Mouse (Mus musculus) embryonic facial prominence, embryonic 11.5 days (tissue): ENCODE measurements around the gene Galnt7. TPM values are rescaled to one million over a fixed set of nuclear protein-coding genes. Genes with fewer than 3 reads are reported as not detected.

Experiments used
- ATAC-seq: fragments of 200-750 bp; cut with Nextera tagmentation; replicated peaks from 2 replicates; pipeline ENCODE4 v1.8.0; 2017; ENCODE audit warnings: low read depth; ENCODE audit not compliant: insufficient number of reproducible peaks, low FRiP score, low TSS enrichment
- DNase-seq: peaks from one replicate; pipeline ENCODE4 v3.0.0-alpha.2; 2015; ENCODE audit warnings: low spot score
- H3K27ac ChIP-seq: fragments of 300-500 bp; sonication (generic); replicated peaks from 2 replicates; pipeline ENCODE4 v1.5.1; 2014; ENCODE audit warnings: mild to moderate bottlenecking, low read depth, low read length, control low read depth
- H3K27me3 ChIP-seq: fragments of 300-500 bp; sonication (generic); 2 replicates; pipeline ENCODE4 v1.6.1; 2014; ENCODE audit warnings: mild to moderate bottlenecking, low read length, moderate library complexity, mixed read lengths; ENCODE audit not compliant: control insufficient read depth, insufficient read depth
- H3K36me3 ChIP-seq: fragments of 300-500 bp; sonication (generic); replicated peaks from 2 replicates; pipeline ENCODE4 v1.6.1; 2014; ENCODE audit warnings: low read depth, mild to moderate bottlenecking, low read length, moderate library complexity, mixed read lengths; ENCODE audit not compliant: control insufficient read depth, insufficient read depth
- H3K4me1 ChIP-seq: fragments of 300-500 bp; sonication (generic); 2 replicates; pipeline ENCODE4 v1.6.1; 2014; ENCODE audit warnings: low read length, mixed read lengths; ENCODE audit not compliant: control insufficient read depth, insufficient read depth
- H3K4me2 ChIP-seq: fragments of 300-500 bp; sonication (generic); 2 replicates; pipeline ENCODE4 v1.6.1; 2014; ENCODE audit warnings: low read depth, mild to moderate bottlenecking, control low read depth, low read length, moderate library complexity
- H3K4me3 ChIP-seq: fragments of 300-500 bp; sonication (generic); 2 replicates; pipeline ENCODE4 v1.5.1; 2014; ENCODE audit warnings: low read depth, low read length, control low read depth
- H3K9ac ChIP-seq: fragments of 300-500 bp; sonication (generic); replicated peaks from 2 replicates; pipeline ENCODE4 v1.6.1; 2014; ENCODE audit warnings: mild to moderate bottlenecking, control low read depth, low read length
- H3K9me3 ChIP-seq: fragments of 300-500 bp; sonication (generic); replicated peaks from 2 replicates; pipeline ENCODE4 v1.6.1; 2016; ENCODE audit warnings: mild to moderate bottlenecking, low read length, inconsistent platforms, mixed read lengths; ENCODE audit not compliant: control insufficient read depth
- WGBS: fragments of 180-500 bp; shearing (Covaris S2); extraction: QIAGEN DNeasy Blood & Tissue Kit; methylation state at CpG from one replicate; pipeline ENCODE4 v1.1.7; 2014; 5-methylcytosine and 5-hydroxymethylcytosine counted together
- polyA plus RNA-seq: library from polyadenylated mRNA; unstranded; fragments of >200 nt; fragmentation: Nextera tagmentation; extraction: Ambion mirVana; gene quantifications from 2 replicates; pipeline ENCODE4 v1.2.1, GENCODE M21; 2014

The Galnt7 gene
- polyA plus RNA-seq, 1 experiment from 2014 or later = 18.2 TPM

DNA sequence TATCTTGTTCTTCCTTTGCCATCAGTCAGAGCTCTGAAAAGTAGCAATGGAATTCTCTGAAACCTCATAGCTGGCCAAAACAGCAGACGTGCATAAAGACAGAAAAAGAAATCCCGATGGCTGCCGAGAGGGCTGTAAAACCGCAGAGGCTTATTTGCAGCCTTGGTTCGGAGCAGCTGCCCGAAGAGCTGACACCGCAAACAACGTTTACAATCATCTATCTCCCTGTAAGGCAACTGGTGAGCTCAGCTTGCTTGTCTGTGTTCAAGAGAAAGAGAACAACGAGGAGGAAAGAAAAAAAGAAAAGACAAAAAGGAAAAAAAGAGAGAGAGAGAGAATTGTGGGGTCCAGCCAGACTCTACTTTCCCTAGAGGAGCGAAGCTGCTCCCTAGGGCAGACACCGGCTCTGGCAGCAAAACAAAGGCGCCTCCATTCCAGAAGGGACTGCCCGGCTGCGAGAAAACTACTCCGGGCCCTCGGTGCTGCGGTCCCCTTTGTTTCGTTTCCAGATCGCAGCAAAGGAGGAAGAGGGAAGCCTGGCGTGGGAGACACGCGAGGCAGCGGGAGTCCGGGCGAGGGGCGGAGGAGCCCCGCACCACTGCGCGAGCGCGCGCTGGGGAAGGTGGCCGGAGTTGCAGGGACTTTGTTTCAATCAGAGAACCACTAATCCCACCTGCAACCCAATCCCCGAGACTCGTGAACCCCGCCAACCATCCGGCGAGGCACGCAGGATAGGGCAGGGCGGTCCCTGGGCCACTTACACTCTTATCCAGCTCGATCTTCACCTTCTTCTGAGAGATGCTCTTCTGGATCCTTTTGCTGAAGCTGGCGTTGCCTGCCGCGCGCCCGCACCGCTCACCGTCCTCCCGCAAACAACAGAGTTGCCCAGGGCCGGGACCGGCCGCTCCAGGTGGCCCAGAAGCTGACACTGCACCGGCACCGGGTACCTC lies 166.1 kb downstream of the Galnt7 start:
- ATAC-seq (peak; percentile 64), DNase-seq (peak; percentile 66)
- Histone ChIP-seq H3K4me2 (peak overlapping the region; percentile 50), H3K4me1 (no peaks in the 10 kb centered on the region), H3K27me3 (no peaks in the 10 kb centered on the region), H3K9ac (peak overlapping the region; percentile 83), H3K36me3 (peaks cover 3% of the 10 kb centered on the region; the same call in 1 of the 2 replicates), H3K4me3 (peak overlapping the region; percentile 91), H3K9me3 (no peaks in the 10 kb centered on the region), H3K27ac (peak overlapping the region; percentile 95)
- whole genome bisulfite sequencing = under 1% methylated on average over 54 of the region's 54 CpGs

DNA sequence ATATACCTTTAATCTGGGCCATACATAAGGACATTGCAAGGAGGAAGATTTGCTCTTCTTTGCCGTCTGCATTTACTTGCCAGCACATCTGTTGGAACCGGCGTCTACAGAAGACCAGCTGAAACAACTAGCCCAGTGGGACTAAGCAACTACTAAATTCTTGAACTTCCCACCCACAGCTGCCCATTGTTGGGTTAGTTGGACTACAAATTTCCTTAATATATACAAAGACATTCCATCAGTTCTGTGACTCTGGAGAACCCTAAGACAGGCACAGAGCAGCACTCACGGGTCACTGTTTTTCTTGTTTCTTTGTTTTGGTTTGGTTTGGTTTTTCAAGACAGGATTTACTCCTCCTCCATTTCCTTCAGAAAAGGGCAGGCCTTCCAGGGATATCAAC lies 172.2 kb downstream of the Galnt7 start:
- Histone ChIP-seq H3K36me3 (peaks cover 3% of the 10 kb centered on the region; the same call in 1 of the 2 replicates), H3K4me1 (no peaks in the 10 kb centered on the region), H3K9ac (no peak overlapping the region), H3K27ac (no peak overlapping the region), H3K9me3 (no peaks in the 10 kb centered on the region), H3K27me3 (no peaks in the 10 kb centered on the region), H3K4me3 (no peak overlapping the region), H3K4me2 (no peak overlapping the region)
- no peak for ATAC-seq
- WGBS = 80% methylated on average over 4 of the region's 4 CpGs
- DNase-seq = no peak

DNA sequence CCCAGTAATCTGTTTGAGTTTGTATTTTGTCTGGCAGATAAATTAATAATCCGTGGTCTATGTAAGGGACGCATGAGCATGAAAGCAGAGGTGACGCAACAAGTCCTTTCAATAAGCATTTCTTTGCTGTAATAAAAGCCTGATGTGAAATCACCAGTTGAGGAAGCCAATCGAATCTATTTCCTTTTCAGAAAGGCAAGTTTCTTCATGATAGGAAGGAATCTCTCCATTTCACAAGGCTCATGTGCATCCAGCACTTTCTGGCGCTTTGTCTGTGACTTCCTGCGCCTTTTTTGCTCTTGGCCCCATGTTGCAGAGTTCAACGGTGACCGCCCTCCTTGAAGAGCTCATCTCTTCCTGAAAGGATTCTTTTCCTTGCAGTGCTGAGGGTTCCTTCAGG lies 173.1 kb downstream of the Galnt7 start:
- 93% methylated on average over 8 of the region's 8 CpGs for WGBS
- DNase-seq = no peak

DNA sequence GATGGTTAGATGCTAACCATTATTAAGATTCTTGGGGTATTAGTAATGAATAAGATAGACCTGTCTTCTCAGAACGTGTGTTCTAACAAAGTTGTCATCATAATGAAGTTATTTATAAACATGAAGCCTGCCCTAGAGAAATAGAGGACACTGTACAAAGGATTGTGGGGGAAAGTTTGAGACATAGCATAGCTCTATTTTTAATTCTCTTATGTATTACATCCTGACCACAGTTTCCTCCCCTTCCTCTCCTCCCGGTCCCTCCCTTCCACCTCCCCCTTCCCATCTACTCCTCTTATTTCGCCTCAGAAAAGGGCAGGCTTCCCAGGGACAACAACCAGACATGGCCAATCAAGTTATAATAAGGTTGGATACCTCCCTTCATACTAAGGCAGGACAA lies 174.4 kb downstream of the Galnt7 start:
- H3K4me3 ChIP-seq = no peak overlapping the region
- H3K4me1 ChIP-seq = no peaks in the 10 kb centered on the region
- 81% methylated on average over 3 of the region's 3 CpGs for WGBS
- no peak for ATAC-seq
- H3K9me3 ChIP-seq = no peaks in the 10 kb centered on the region
- H3K27ac ChIP-seq = no peak overlapping the region
- 0 out of 2 replicates have a peak, but pooled peaks cover 3% of the 10 kb centered on the region for H3K36me3 ChIP-seq
- no peak overlapping the region for H3K4me2 ChIP-seq
- H3K9ac ChIP-seq = no peak overlapping the region
- H3K27me3 ChIP-seq = no peaks in the 10 kb centered on the region
- no peak for DNase-seq

More for the DNA sequence above, 173.1 kb downstream of the Galnt7 start:
- Histone ChIP-seq H3K4me1 (no peaks in the 10 kb centered on the region), H3K9me3 (no peaks in the 10 kb centered on the region), H3K4me3 (no peak overlapping the region), H3K9ac (no peak overlapping the region), H3K27me3 (no peaks in the 10 kb centered on the region), H3K4me2 (no peak overlapping the region), H3K36me3 (peaks cover 3% of the 10 kb centered on the region; the same call in 1 of the 2 replicates), H3K27ac (no peak overlapping the region)
- no peak for ATAC-seq

Other genes with a start within 250 kb of the Galnt7 start
- 2.5 and 2.9 TPM in 2 replicates for gene Scrg1, start 197.1 kb downstream of the Galnt7 start, polyA plus RNA-seq
- gene Sap30, start 165.2 kb downstream of the Galnt7 start, polyA plus RNA-seq = 85.6 and 94.5 TPM in 2 replicates
- 509 and 581 TPM in 2 replicates for gene Hmgb2, start 141.1 kb downstream of the Galnt7 start, polyA plus RNA-seq